In the genomic region with DNA sequence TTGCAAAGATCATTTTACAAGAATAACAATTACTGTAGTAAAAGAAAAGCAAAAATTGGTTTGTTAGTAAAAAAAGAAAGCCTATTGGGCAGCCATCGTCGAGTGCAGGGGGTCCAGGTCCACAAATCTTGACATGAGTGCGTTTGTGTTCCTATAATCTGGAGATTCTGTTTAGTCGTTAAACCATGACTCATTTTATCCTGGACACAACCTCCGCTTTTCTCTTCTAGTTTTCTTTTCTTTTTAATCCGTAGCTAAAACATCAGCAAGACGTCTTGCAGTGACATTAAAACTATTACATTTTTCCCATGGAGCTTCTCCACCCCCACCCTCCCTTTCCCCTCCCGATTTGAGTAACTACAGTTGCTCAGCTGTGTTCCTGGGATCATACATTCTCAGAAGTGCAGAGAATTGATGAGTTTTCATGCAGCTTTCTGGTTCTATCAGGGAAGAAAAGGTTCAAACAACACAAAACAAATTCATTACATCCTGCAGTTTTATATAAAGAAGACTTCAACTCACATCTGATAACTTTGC, we compare ENCODE assay signal across 15 mouse cellular contexts.
"Had no signal": no experiment of that assay in that cellular context is flagged by ENCODE, and none has a peak within 500 bp of the region (broad histone marks: within the 10 kb centered on the region; RNA-seq: fewer than 3 reads in every experiment).

No protein-coding gene starts in this region.

- H3K27ac ChIP-seq: hindbrain, embryonic 13.5 days; hindbrain, postnatal 0 days; limb, embryonic 15.5 days; liver, embryonic 12.5 days; midbrain, embryonic 10.5 days; neural tube, embryonic 15.5 days had no signal

- H3K9ac ChIP-seq: hindbrain, embryonic 13.5 days; limb, embryonic 15.5 days; liver, embryonic 12.5 days; neural tube, embryonic 15.5 days had no signal

- H3K4me2 ChIP-seq: hindbrain, embryonic 13.5 days; limb, embryonic 15.5 days; liver, embryonic 12.5 days; neural tube, embryonic 15.5 days had no signal

- H3K36me3 ChIP-seq: hindbrain, embryonic 13.5 days; limb, embryonic 15.5 days; liver, embryonic 12.5 days; midbrain, embryonic 10.5 days; neural tube, embryonic 15.5 days had no signal

- H3K4me1 ChIP-seq: hindbrain, embryonic 13.5 days; limb, embryonic 15.5 days; liver, embryonic 12.5 days; midbrain, embryonic 10.5 days; neural tube, embryonic 15.5 days had no signal

- H3K27me3 ChIP-seq: hindbrain, embryonic 13.5 days; limb, embryonic 15.5 days; liver, embryonic 12.5 days; neural tube, embryonic 15.5 days had no signal

- H3K4me3 ChIP-seq: hindbrain, embryonic 13.5 days; limb, embryonic 15.5 days; liver, embryonic 12.5 days; midbrain, embryonic 10.5 days; myocyte; neural tube, embryonic 15.5 days had no signal

- H3K9me3 ChIP-seq: hindbrain, embryonic 13.5 days; limb, embryonic 15.5 days; liver, embryonic 12.5 days; midbrain, embryonic 10.5 days; neural tube, embryonic 15.5 days had no signal

- ATAC-seq: hindbrain, postnatal 0 days; liver, embryonic 12.5 days had no signal

- DNase-seq: kidney, adult 18-20 months; kidney, postnatal 25 days; layer of hippocampus, adult 9-11 months; layer of hippocampus, postnatal 36 days; midbrain, embryonic 14.5 days; right cerebral cortex, adult 18-20 months; right cerebral cortex, postnatal 25 days; thymus, postnatal 36 days had no signal
